ENCODE assay signal across 8 mouse cellular contexts in genomic region chr4:141240617-141241016, GRCm38 (mm10). TPM values are rescaled to one million over a fixed set of nuclear protein-coding genes. Genes with fewer than 3 reads are reported as not detected.
DNase-seq lines count a peak whose midpoint lies in the region; ATAC-seq and TF ChIP-seq lines count a peak whose summit lies in the region.

No protein-coding gene starts in this region.

- 2% methylated on average over 14 of the region's 14 CpGs for WGBS in intestine, postnatal 0 days
- WGBS in liver, embryonic 16.5 days (ENCODE audit: insufficient replicate concordance): 2% methylated on average over 14 of the region's 14 CpGs

- peak overlapping the region; percentile 37 for H3K4me3 ChIP-seq in intestine, postnatal 0 days (ENCODE audit: low read depth, low read length)
- H3K4me3 ChIP-seq in liver, embryonic 16.5 days (ENCODE audit: low read depth, low read length): peak overlapping the region; percentile 46; the same call in 1 of the 2 replicates

- peak; percentile 94 for DNase-seq in heart, adult 11 months
- no peak for DNase-seq in heart, postnatal 14 days
- DNase-seq in c-Kit-positive CD71-positive TER-119-negative erythroid progenitor cells, embryonic 14.5 days (ENCODE audit: low read depth): peak; percentile 58
- DNase-seq in yolk sac, embryonic 10.5 days (ENCODE audit: low spot score): peak; percentile 75
- no peak for DNase-seq in cerebellum, postnatal 14 days

- no peak for TF ChIP-seq CTCF in intestine, postnatal 0 days (IDR thresholded peaks at IDR 0.05; ENCODE audit: low read depth)

- peak; percentile 79 for ATAC-seq in intestine, postnatal 0 days
- ATAC-seq in liver, embryonic 16.5 days (ENCODE audit: low read depth): peak; percentile 48
- no peak for ATAC-seq in erythroid progenitor cell, adult 5-6 weeks (replicated peaks; ENCODE audit: low FRiP score, poor library complexity, severe bottlenecking)

- H3K27ac ChIP-seq in intestine, postnatal 0 days (ENCODE audit: low read depth, low read length): peak overlapping the region; percentile 58; the same call in 1 of the 2 replicates
- H3K27ac ChIP-seq in liver, embryonic 16.5 days (ENCODE audit: low read length): no peak overlapping the region

- no peak overlapping the region for H3K9ac ChIP-seq in intestine, postnatal 0 days (ENCODE audit: low read depth, low read length)
- H3K9ac ChIP-seq in liver, embryonic 16.5 days (ENCODE audit: low read depth, low read length): no peak overlapping the region

- H3K4me2 ChIP-seq in intestine, postnatal 0 days (replicated peaks; ENCODE audit: low read depth): peak overlapping the region; percentile 78
- peak overlapping the region; percentile 50; the same call in 1 of the 2 replicates for H3K4me2 ChIP-seq in liver, embryonic 16.5 days (ENCODE audit: low read depth, low read length)

- H3K4me1 ChIP-seq in intestine, postnatal 0 days (replicated peaks; ENCODE audit: control insufficient read depth, insufficient read depth, low read length): peaks cover 11% of the 10 kb centered on the region; the same call in 1 of the 2 replicates
- H3K4me1 ChIP-seq in liver, embryonic 16.5 days (ENCODE audit: control insufficient read depth, low read depth, low read length): peaks cover 18% of the 10 kb centered on the region

- no peaks in the 10 kb centered on the region for H3K27me3 ChIP-seq in intestine, postnatal 0 days (replicated peaks; ENCODE audit: control insufficient read depth, insufficient read depth, low read length)
- H3K27me3 ChIP-seq in liver, embryonic 16.5 days (ENCODE audit: control insufficient read depth, insufficient read depth, low read depth, low read length): peaks cover 86% of the 10 kb centered on the region

- intact Hi-C loops in heart, postnatal 14 days (cut with DNase I): no loop called here

- H3K36me3 ChIP-seq in intestine, postnatal 0 days (ENCODE audit: control insufficient read depth, insufficient read depth): no peaks in the 10 kb centered on the region; the same call in 1 of the 2 replicates
- no peaks in the 10 kb centered on the region for H3K36me3 ChIP-seq in liver, embryonic 16.5 days (ENCODE audit: control insufficient read depth, insufficient read depth)

- no peaks in the 10 kb centered on the region for H3K9me3 ChIP-seq in intestine, postnatal 0 days (ENCODE audit: control insufficient read depth)
- H3K9me3 ChIP-seq in liver, embryonic 16.5 days (replicated peaks; ENCODE audit: control insufficient read depth, low read length): no peaks in the 10 kb centered on the region

RNA-seq across cellular contexts. Expression of gene Arhgef19, which starts 1.3 kb away (rescaled TPM):
- 10 to 100 TPM; 20.7 TPM for total RNA-seq in heart, postnatal 14 days (2021)
- polyA plus RNA-seq in intestine, postnatal 0 days (2015; fragmentation: Nextera tagmentation; extraction: Ambion mirVana): 4.5 and 6.3 TPM in 2 replicates
- polyA plus RNA-seq in liver, embryonic 16.5 days (2015; fragmentation: Nextera tagmentation; extraction: Ambion mirVana): 1.1 and 1.3 TPM in 2 replicates
- total RNA-seq in erythroid progenitor cell, adult 5-6 weeks (2015; ENCODE audit: low replicate concordance): not detected in 2 replicates
- total RNA-seq in erythroid progenitor cell, adult 5-6 weeks (2017; ENCODE audit: low replicate concordance): not detected in 2 replicates

RNA-seq across cellular contexts. Expression of gene Rsg1, which starts 26.9 kb away (rescaled TPM):
- under 1 TPM; 0.68 to 0.86 TPM for total RNA-seq in heart, postnatal 14 days (2021)
- 0.97 and 0.98 TPM in 2 replicates for polyA plus RNA-seq in intestine, postnatal 0 days (2015; fragmentation: Nextera tagmentation; extraction: Ambion mirVana)
- 0.99 and 1.6 TPM in 2 replicates for polyA plus RNA-seq in liver, embryonic 16.5 days (2015; fragmentation: Nextera tagmentation; extraction: Ambion mirVana)
- total RNA-seq in erythroid progenitor cell, adult 5-6 weeks (2015; ENCODE audit: low replicate concordance): not detected in 2 replicates
- total RNA-seq in erythroid progenitor cell, adult 5-6 weeks (2017; ENCODE audit: low replicate concordance): not detected in 2 replicates

Comparison
In these comparisons a context has a peak if more than half of its experiments do, and no peak if none do; other contexts are left out.
1. DNase-seq: peak in heart, adult 11 months (single experiment), c-Kit-positive CD71-positive TER-119-negative erythroid progenitor cells, embryonic 14.5 days (single experiment) and yolk sac, embryonic 10.5 days (single experiment); none in heart, postnatal 14 days (0 of 2) and cerebellum, postnatal 14 days (0 of 2).
2. RNA of gene Arhgef19, which starts 1.3 kb away (total RNA-seq): 20.7 TPM in heart, postnatal 14 days; not detected in erythroid progenitor cell, adult 5-6 weeks; every median in the first group is over 10 times any median in the second.